Mouse (Mus musculus) activated CD4-positive, CD25-positive, alpha-beta regulatory T cell, adult 4 months (primary cell): ENCODE measurements around the gene Epyc. TPM values are rescaled to one million over a fixed set of nuclear protein-coding genes. Genes with fewer than 3 reads are reported as not detected.

Experiments
- ATAC-seq: one replicate; pipeline ENCODE4 v1.8.0; 2017
- polyA plus RNA-seq, 2 experiments: library from polyadenylated mRNA; unstranded; fragments of 100-300 nt; shearing (Covaris generic); gene quantifications; one replicate each; pipeline ENCODE4 v1.2.1; 2017

Epyc gene
- not detected for polyA plus RNA-seq

DNA sequence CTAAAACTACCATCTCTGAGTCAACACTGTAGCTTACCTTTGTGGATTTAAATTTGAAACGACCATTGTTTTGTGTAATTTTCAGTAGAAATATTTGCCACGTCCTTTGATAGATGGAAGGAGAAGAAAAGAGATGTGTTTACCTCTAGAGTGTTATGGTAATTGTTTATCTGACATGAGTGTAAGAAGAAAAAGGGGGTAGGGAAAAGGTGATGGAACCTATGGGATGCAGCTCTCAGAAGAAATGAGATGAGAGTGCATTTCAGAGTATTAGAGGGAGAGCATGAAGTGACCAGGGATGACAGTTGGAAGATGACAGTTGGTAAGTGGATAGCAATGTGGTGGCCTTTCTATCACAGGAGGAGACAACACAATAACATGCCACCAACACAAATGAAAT lies at the start of gene Epyc:
Gene Epyc, plus strand, starts transcription at position 301 of the 400 bp plus-strand sequence.
- no peak for ATAC-seq

GRCm38 (mm10) chr10:97595680-97596079 lies 48.2 kb upstream of the Epyc start:
- ATAC-seq = no peak

DNA sequence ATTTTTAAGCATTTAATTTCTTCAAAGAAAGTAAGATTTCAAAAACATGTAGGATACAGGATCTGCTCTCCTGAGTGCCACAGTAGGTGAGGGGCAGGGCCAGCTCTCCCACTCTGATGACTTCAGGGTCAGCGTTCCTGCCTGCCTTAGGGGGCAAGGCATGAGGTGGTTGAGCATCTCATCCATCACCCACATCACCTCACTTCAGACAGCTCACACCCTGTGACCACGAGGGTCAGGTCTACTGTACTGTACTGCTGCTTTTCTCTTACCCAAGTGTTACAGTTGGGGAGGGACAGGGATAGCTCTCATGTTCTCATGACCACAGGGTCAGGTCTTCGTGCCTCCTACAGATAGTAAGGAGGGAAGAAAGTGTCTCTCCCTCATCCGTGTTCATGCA lies 42.1 kb upstream of the Epyc start:
- ATAC-seq = no peak

DNA sequence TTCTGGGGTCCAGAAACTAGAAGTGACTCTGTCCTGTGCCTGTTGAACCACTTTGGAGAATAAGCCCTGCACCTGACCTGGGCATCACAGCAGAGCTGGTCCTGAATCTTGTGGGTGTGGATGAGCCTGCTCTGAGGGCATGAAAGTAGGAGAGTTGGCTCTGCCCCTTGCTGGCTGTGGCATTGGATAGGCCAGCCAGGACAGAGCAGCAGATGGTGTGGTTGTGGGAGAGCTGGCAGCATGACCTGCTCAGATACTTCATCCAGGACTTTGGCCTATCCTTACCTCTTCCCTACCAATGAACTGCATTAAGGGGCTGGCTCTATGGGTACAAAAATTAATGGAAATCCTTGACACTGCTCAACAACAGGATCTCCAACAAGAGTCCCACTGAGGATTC lies 40.6 kb upstream of the Epyc start:
- no peak for ATAC-seq

- no peak for ATAC-seq
These were observed 37.3 kb upstream of the Epyc start, which contains the start of gene Kera for GRCm38 (mm10) chr10:97606579-97606978. Gene Kera, plus strand, starts transcription at chr10:97606879.

DNA sequence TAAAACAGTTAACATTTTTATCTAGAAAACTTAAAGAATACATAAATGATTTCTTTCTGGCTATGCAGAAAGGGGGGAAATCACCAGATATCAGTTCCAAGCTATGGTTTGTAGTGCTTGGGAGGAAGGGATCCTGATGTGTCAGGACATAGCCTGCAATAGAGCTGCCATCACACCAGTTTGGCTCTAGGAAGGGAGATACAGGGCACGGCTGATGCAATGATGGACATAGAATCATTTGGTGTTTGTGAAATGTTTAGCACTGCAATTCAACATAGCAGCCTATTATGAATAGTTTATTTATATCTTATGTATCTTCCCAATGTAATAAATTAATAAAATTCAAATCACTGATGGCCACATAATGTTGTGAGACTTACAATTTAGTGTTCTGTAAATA lies 21.5 kb upstream of the Epyc start:
- ATAC-seq = no peak

DNA sequence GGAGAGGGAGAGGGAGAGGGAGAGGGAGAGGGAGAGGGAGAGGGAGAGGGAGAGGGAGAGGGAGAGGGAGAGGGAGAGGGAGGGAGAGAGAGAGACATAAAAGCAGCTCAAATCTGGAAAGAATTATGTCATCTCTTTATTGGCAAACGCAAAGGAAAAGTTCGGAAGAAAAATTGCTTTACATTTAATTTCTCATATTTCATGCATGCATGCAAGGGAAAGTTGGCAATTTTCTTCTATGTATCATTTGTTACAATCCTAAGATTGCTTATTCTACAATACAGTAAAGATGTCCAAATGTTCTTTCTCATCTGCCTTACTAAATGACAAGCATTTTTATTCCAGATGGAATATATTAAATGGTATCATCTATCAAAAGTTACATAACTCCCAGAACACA lies 19.5 kb upstream of the Epyc start:
- no peak for ATAC-seq

GRCm38 (mm10) chr10:97625116-97625515 lies 18.8 kb upstream of the Epyc start:
- no peak for ATAC-seq

GRCm38 (mm10) chr10:97626543-97626942 lies 17.3 kb upstream of the Epyc start:
- no peak for ATAC-seq

GRCm38 (mm10) chr10:97631061-97631460 lies 12.8 kb upstream of the Epyc start:
- no peak for ATAC-seq

GRCm38 (mm10) chr10:97641926-97642325 lies 1.9 kb upstream of the Epyc start:
- ATAC-seq = no peak

DNA sequence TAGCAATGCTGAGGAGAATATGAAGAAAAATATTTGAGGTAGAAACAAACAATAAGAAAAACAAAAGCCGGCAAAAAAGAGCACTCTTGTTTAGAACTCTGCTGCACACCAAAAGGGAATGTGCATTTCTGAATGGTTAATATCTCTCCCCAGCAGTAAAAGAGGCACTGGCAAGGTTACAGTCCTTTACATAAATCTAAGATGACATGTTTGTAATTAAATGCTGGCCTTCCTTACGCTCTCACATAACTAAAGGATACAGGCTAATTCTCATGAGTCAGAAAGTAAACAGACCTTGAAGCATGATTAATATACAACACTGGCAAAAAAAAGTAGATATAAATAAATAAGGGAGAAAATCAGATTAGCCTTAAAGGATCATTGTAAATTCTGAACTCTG lies 6.5 kb downstream of the Epyc start:
- no peak for ATAC-seq

GRCm38 (mm10) chr10:97659489-97659888 lies 15.6 kb downstream of the Epyc start:
- no peak for ATAC-seq

DNA sequence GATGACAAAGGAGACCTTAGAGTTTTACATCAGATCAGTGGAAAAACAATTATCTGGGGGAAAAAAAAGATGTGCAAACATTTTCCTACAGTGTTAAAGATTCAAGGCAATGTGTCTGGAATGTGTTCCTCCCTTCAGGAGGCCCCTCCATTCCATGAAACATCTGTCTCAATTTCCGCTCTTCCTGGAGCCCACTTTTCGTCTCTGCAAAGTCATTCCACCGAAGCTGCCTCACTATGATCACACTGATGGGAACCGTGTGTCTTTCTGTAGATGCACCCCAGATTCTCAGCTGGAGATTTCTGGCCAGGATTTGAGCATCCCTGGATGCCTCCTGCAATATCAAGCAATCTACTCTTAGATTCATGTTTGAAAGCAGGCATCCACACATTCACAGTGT lies 24.8 kb downstream of the Epyc start:
- no peak for ATAC-seq

GRCm38 (mm10) chr10:97670202-97670601 lies 26.3 kb downstream of the Epyc start:
- no peak for ATAC-seq

DNA sequence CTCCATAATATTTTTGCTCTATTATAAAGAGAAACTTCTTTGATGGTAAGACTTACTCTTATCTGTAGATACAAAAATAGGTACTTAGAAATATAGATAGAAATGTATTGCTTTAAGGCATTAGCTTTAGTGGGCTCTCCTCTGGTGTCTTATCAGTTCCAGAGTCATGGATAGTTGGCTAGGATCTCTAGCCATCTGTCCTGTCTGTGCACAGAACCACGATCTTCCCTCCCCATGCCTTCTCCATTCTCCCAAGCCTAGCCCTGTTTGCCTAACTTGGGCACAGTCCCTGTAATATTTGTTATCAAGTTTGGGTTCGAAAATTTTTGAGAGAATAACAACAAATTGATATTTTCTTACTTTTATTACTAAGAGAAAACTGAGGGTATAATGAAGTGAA lies 29.4 kb downstream of the Epyc start:
- ATAC-seq = no peak

DNA sequence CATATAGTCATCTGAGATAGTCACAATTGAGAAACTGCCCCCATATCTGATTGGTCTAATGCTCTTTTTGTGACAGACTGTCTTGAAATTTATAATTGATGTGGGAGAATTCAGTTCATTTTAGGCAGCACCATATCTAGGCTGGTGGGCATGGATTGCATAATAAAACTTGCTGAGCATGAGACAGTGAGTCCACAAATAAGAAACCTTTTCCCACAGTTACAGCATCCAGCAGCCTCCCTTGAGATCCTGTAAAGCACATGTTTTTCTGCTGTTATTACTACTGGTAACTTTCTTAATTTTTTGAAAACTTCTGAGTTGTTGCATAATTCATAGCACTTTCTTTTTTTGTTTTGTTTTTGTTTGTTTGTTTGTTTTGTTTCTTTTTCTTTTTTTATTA lies 39.1 kb downstream of the Epyc start:
- no peak for ATAC-seq

DNA sequence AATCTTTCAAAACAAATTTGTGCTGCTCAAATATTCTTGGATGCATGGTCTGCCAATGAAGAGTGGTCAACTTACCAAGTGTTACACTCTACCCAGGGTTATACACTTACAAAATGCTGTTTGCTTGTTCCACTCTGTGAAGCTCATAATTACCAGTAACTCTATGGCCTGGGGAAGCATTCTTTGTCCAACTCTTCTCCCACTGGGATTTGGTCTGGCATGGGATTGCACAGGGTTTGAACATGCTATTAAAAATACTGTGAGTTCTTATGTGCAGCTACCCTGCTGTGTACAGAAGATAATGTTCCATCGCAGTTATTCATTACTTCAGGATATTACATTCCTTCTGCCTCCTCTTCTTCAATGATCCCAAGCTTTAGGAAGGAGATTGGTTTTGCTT lies 43.3 kb downstream of the Epyc start:
- ATAC-seq = no peak

GRCm38 (mm10) chr10:97689425-97689824 lies 45.6 kb downstream of the Epyc start:
- ATAC-seq = no peak

GRCm38 (mm10) chr10:97692913-97693312 lies 49.0 kb downstream of the Epyc start, which contains the start of gene Ccer1:
Gene Ccer1, plus strand, starts transcription at chr10:97693059.
- ATAC-seq = no peak

DNA sequence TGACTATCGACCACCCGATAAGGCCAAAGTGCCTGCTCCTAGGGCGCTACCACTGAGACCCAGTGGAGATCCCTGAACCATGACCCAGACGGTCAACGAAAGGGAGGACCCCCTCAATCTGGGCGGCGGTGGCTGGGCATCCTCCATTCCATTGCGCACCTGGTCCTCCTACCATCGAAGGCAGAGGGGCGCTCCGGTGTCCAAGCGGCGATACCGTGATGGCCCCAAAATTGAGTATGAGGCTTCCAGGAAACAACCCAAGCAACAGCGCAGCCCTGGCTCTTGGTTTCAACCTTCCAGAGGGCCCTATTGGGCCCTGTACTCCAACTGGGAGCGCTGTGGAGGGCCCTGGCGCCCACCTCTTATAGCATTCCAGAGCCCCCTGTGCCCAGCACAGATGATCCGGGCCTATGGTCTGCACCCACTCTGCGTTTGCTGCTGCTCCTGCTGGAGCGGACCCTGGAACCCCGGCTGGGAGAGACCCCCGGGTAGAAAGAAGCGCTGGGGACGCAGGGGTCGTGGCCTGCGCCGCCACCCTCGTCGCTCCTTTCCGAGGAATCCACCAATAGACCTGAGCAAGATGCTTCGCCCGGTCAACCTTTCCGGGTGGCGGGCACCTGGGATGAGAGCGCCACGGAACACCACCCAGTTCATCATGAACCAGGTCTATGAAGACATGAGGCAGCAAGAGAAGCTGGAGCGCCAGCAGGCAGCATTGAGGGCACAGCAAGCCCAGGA lies 49.7 kb downstream of the Epyc start:
- no peak for ATAC-seq

GRCm38 (mm10) chr10:97702321-97702720 lies 58.5 kb downstream of the Epyc start:
- no peak for ATAC-seq

- no peak for ATAC-seq
These were observed 60.7 kb downstream of the Epyc start for GRCm38 (mm10) chr10:97704562-97704961.

- peak; percentile 54 for ATAC-seq
These were observed 68.8 kb downstream of the Epyc start for GRCm38 (mm10) chr10:97712687-97713086.

GRCm38 (mm10) chr10:97714584-97714983 lies 70.7 kb downstream of the Epyc start:
- ATAC-seq = no peak
